ENCODE assay signal across 17 mouse cellular contexts in the genomic region with DNA sequence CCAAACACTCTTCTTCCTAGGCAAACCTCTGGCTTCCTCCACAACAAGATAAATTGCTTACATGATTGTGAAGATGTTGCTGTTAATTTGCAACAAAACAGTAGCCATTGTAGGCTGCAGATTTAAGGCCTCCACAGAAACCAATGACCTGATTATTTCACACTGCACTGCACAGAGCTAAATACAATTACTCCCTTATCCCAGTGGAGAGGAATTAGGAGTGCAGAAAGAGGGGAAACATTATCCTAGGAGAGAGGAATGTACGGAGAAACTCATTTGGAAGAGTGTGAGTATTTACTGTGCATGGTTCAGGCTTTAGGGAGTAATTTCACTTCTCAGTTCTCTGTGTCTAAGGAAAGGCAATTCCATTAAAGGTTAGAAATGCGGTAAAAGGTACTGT.
"Had no signal": no experiment of that assay in that cellular context is flagged by ENCODE, and none has a peak within 500 bp of the region (broad histone marks: within the 10 kb centered on the region; RNA-seq: fewer than 3 reads in every experiment).

No protein-coding gene starts in this region.

- H3K9me3 ChIP-seq: limb, embryonic 12.5 days; limb, embryonic 15.5 days; midbrain, embryonic 12.5 days; midbrain, embryonic 15.5 days had no signal

- H3K36me3 ChIP-seq: limb, embryonic 12.5 days; limb, embryonic 15.5 days; midbrain, embryonic 12.5 days; midbrain, embryonic 15.5 days had no signal

- ATAC-seq: intestine, embryonic 16.5 days; liver, postnatal 0 days; lung, postnatal 0 days; midbrain, embryonic 15.5 days had no signal

- H3K27ac ChIP-seq: limb, embryonic 12.5 days; limb, embryonic 15.5 days; liver, embryonic 14.5 days; macrophage; midbrain, embryonic 12.5 days; midbrain, embryonic 15.5 days had no signal

- H3K27me3 ChIP-seq: limb, embryonic 12.5 days; limb, embryonic 15.5 days; midbrain, embryonic 12.5 days; midbrain, embryonic 15.5 days had no signal

- H3K9ac ChIP-seq: limb, embryonic 12.5 days; limb, embryonic 15.5 days; liver, embryonic 14.5 days; liver, postnatal 0 days; lung, embryonic 14.5 days; midbrain, embryonic 12.5 days; midbrain, embryonic 15.5 days had no signal

- DNase-seq: kidney, adult 2 months; kidney, postnatal 25 days; left cerebral cortex, postnatal 4 days; liver, postnatal 0 days; lung, embryonic 14.5 days; thymus, adult 18-20 months; thymus, postnatal 14 days; thymus, postnatal 4 days had no signal

- H3K4me1 ChIP-seq: limb, embryonic 12.5 days; limb, embryonic 15.5 days had no signal

- H3K4me2 ChIP-seq: limb, embryonic 12.5 days; limb, embryonic 15.5 days; liver, embryonic 11.5 days; lung, embryonic 14.5 days; midbrain, embryonic 12.5 days; midbrain, embryonic 15.5 days had no signal

- H3K4me3 ChIP-seq: limb, embryonic 12.5 days; limb, embryonic 15.5 days; midbrain, embryonic 12.5 days; midbrain, embryonic 15.5 days had no signal
